Comparison of ENCODE assay signal across 9 mouse cellular contexts in genomic region chr1:152815265-152815701, GRCm38 (mm10). TPM values are rescaled to one million over a fixed set of nuclear protein-coding genes. Genes with fewer than 3 reads are reported as not detected.
A peak's percentile ranks its signal among the peaks of the same experiment; 100 is the strongest.
DNase-seq lines count a peak whose midpoint lies in the region; ATAC-seq and TF ChIP-seq lines count a peak whose summit lies in the region.
"Had no signal": no experiment of that assay in that cellular context is flagged by ENCODE, and none has a peak within 500 bp of the region (broad histone marks: within the 10 kb centered on the region; RNA-seq: fewer than 3 reads in every experiment).

No protein-coding gene starts in this region.

- peak; percentile 54 for TF ChIP-seq CTCF in brain, embryonic 14.5 days (IDR thresholded peaks at IDR 0.05; ENCODE audit: borderline replicate concordance, extremely low read depth, insufficient read depth, insufficient read length)

- no peak for DNase-seq in kidney, adult 9 months
- peak; percentile 93 for DNase-seq in brain, embryonic 14.5 days (ENCODE audit: low read depth)
- peak; percentile 53 for DNase-seq in limb, embryonic 10.5 days (ENCODE audit: low spot score)
- DNase-seq in midbrain, embryonic 10.5 days (ENCODE audit: low spot score): peak; percentile 54
- DNase-seq in right cerebral cortex, postnatal 10 days (ENCODE audit: low spot score in 2 of 2): no peak
- DNase-seq in spleen, postnatal 36 days (ENCODE audit: low spot score in 2 of 2): no peak

- no peak for TF ChIP-seq POLR2A in brain, embryonic 14.5 days (IDR thresholded peaks at IDR 0.05; ENCODE audit: borderline replicate concordance, extremely low read depth, insufficient read depth, insufficient read length, poor library complexity, severe bottlenecking)

- H3K27ac ChIP-seq in kidney, embryonic 16.5 days (ENCODE audit: low read length): no peak overlapping the region
- peak overlapping the region; percentile 69 for H3K27ac ChIP-seq in forebrain, embryonic 16.5 days (ENCODE audit: low read length)
- H3K27ac ChIP-seq in limb, embryonic 10.5 days: no peak overlapping the region
- peak overlapping the region; percentile 39 for H3K27ac ChIP-seq in midbrain, embryonic 10.5 days (replicated peaks)

- H3K36me3 ChIP-seq in kidney, embryonic 16.5 days (ENCODE audit: insufficient read depth, low read length): no peaks in the 10 kb centered on the region
- no peaks in the 10 kb centered on the region for H3K36me3 ChIP-seq in forebrain, embryonic 16.5 days (ENCODE audit: control insufficient read depth, insufficient read depth)
- no peaks in the 10 kb centered on the region for H3K36me3 ChIP-seq in limb, embryonic 10.5 days
- H3K36me3 ChIP-seq in midbrain, embryonic 10.5 days: no peaks in the 10 kb centered on the region

- WGBS in kidney, embryonic 16.5 days: 42% methylated on average over 7 of the region's 7 CpGs
- WGBS in forebrain, embryonic 16.5 days: 29% methylated on average over 6 of the region's 7 CpGs
- 47% methylated on average over 7 of the region's 7 CpGs for WGBS in limb, embryonic 10.5 days
- 52% methylated on average over 7 of the region's 7 CpGs for WGBS in midbrain, embryonic 10.5 days

- peaks cover 29% of the 10 kb centered on the region for H3K4me1 ChIP-seq in kidney, embryonic 16.5 days (ENCODE audit: insufficient read depth, low read length)
- H3K4me1 ChIP-seq in forebrain, embryonic 16.5 days (replicated peaks; ENCODE audit: control insufficient read depth, insufficient read depth, low read length): peaks cover 37% of the 10 kb centered on the region
- peaks cover 19% of the 10 kb centered on the region for H3K4me1 ChIP-seq in limb, embryonic 10.5 days
- peaks cover 61% of the 10 kb centered on the region for H3K4me1 ChIP-seq in midbrain, embryonic 10.5 days

- H3K27me3 ChIP-seq in kidney, embryonic 16.5 days (ENCODE audit: insufficient read depth, low read length): no peaks in the 10 kb centered on the region
- no peaks in the 10 kb centered on the region for H3K27me3 ChIP-seq in forebrain, embryonic 16.5 days (replicated peaks; ENCODE audit: control insufficient read depth, insufficient read depth, low read length)
- no peaks in the 10 kb centered on the region for H3K27me3 ChIP-seq in limb, embryonic 10.5 days (ENCODE audit: low read depth, poor library complexity, severe bottlenecking)
- H3K27me3 ChIP-seq in midbrain, embryonic 10.5 days (ENCODE audit: low read depth, poor library complexity, severe bottlenecking): no peaks in the 10 kb centered on the region

- peak; percentile 49 for ATAC-seq in kidney, embryonic 16.5 days (ENCODE audit: low FRiP score, low TSS enrichment)
- peak; percentile 78 for ATAC-seq in forebrain, embryonic 16.5 days

- H3K4me3 ChIP-seq in kidney, embryonic 16.5 days (ENCODE audit: low read length): no peak overlapping the region
- H3K4me3 ChIP-seq in forebrain, embryonic 16.5 days (replicated peaks; ENCODE audit: low read length): no peak overlapping the region
- H3K4me3 ChIP-seq in limb, embryonic 10.5 days: no peak overlapping the region
- H3K4me3 ChIP-seq in midbrain, embryonic 10.5 days: no peak overlapping the region
- H3K4me3 ChIP-seq: erythroblast, embryonic 14.5 days had no signal

- H3K9ac ChIP-seq in kidney, embryonic 16.5 days (replicated peaks; ENCODE audit: low read length): no peak overlapping the region
- H3K9ac ChIP-seq in forebrain, embryonic 16.5 days (replicated peaks; ENCODE audit: low read depth, low read length): no peak overlapping the region

- 0 out of 2 replicates have a peak overlapping the region, but pooled peaks have one; percentile 21 for H3K4me2 ChIP-seq in kidney, embryonic 16.5 days (replicated peaks; ENCODE audit: low read depth, low read length)
- H3K4me2 ChIP-seq in forebrain, embryonic 16.5 days (ENCODE audit: low read length): no peak overlapping the region

- H3K9me3 ChIP-seq in kidney, embryonic 16.5 days (ENCODE audit: low read length): no peaks in the 10 kb centered on the region
- no peaks in the 10 kb centered on the region for H3K9me3 ChIP-seq in forebrain, embryonic 16.5 days (ENCODE audit: control insufficient read depth, low read length)
- H3K9me3 ChIP-seq in limb, embryonic 10.5 days (replicated peaks): no peaks in the 10 kb centered on the region
- no peaks in the 10 kb centered on the region for H3K9me3 ChIP-seq in midbrain, embryonic 10.5 days (replicated peaks)

RNA-seq across cellular contexts. Expression of gene Ncf2, which starts 15.3 kb away (rescaled TPM):
- 6.7 and 7.8 TPM in 2 replicates for polyA plus RNA-seq in kidney, embryonic 16.5 days (2015; fragmentation: Nextera tagmentation; extraction: Ambion mirVana)
- 2.3 and 2.6 TPM in 2 replicates for polyA plus RNA-seq in brain, embryonic 14.5 days (2012; rRNA removed)
- polyA plus RNA-seq in forebrain, embryonic 16.5 days (2015; fragmentation: Nextera tagmentation; extraction: Ambion mirVana): 2.2 and 3.1 TPM in 2 replicates
- 2.4 and 2.5 TPM in 2 replicates for polyA plus RNA-seq in limb, embryonic 10.5 days (2016; fragmentation: Nextera tagmentation; extraction: Ambion mirVana)
- polyA plus RNA-seq in midbrain, embryonic 10.5 days (2016; fragmentation: Nextera tagmentation; extraction: Ambion mirVana): 2.9 and 3.0 TPM in 2 replicates

RNA-seq across cellular contexts. Expression of gene Arpc5, which starts 48.9 kb away (rescaled TPM):
- polyA plus RNA-seq in kidney, embryonic 16.5 days (2015; fragmentation: Nextera tagmentation; extraction: Ambion mirVana): 239 and 252 TPM in 2 replicates
- 166 and 187 TPM in 2 replicates for polyA plus RNA-seq in brain, embryonic 14.5 days (2012; rRNA removed)
- 415 and 448 TPM in 2 replicates for polyA plus RNA-seq in forebrain, embryonic 16.5 days (2015; fragmentation: Nextera tagmentation; extraction: Ambion mirVana)
- 157 and 165 TPM in 2 replicates for polyA plus RNA-seq in limb, embryonic 10.5 days (2016; fragmentation: Nextera tagmentation; extraction: Ambion mirVana)
- polyA plus RNA-seq in midbrain, embryonic 10.5 days (2016; fragmentation: Nextera tagmentation; extraction: Ambion mirVana): 207 and 235 TPM in 2 replicates

RNA-seq across cellular contexts. Expression of gene Rgl1, which starts 49.1 kb away (rescaled TPM):
- polyA plus RNA-seq in kidney, embryonic 16.5 days (2015; fragmentation: Nextera tagmentation; extraction: Ambion mirVana): 58.6 and 62.0 TPM in 2 replicates
- polyA plus RNA-seq in brain, embryonic 14.5 days (2012; rRNA removed): 11.5 and 14.1 TPM in 2 replicates
- polyA plus RNA-seq in forebrain, embryonic 16.5 days (2015; fragmentation: Nextera tagmentation; extraction: Ambion mirVana): 23.6 and 25.5 TPM in 2 replicates
- polyA plus RNA-seq in limb, embryonic 10.5 days (2016; fragmentation: Nextera tagmentation; extraction: Ambion mirVana): 38.7 and 44.0 TPM in 2 replicates
- polyA plus RNA-seq in midbrain, embryonic 10.5 days (2016; fragmentation: Nextera tagmentation; extraction: Ambion mirVana): 23.2 and 24.4 TPM in 2 replicates

Comparison
In these comparisons a context has a peak if more than half of its experiments do, and no peak if none do; other contexts are left out.
1. H3K27ac ChIP-seq: peak in forebrain, embryonic 16.5 days (single experiment) and midbrain, embryonic 10.5 days (single experiment); none in kidney, embryonic 16.5 days (single experiment) and limb, embryonic 10.5 days (single experiment).
2. DNase-seq: peak in brain, embryonic 14.5 days (single experiment), limb, embryonic 10.5 days (single experiment) and midbrain, embryonic 10.5 days (single experiment); none in kidney, adult 9 months (single experiment), right cerebral cortex, postnatal 10 days (0 of 2) and spleen, postnatal 36 days (0 of 2).